Mouse (Mus musculus): Measurements from ENCODE around the gene Zbtb34. TPM values are rescaled to one million over a fixed set of nuclear protein-coding genes. Genes with fewer than 3 reads are reported as not detected.

Zbtb34 gene
- polyA plus RNA-seq, 1 experiment from 2014 or later, result 7.6 TPM

GRCm38 (mm10) chr2:33393021-33393420 lies 38.1 kb downstream of the Zbtb34 start:
- H3K4me1 ChIP-seq (ENCODE audit: control insufficient read depth, insufficient read depth, low read length), result no peaks in the 10 kb centered on the region
- no peak for ATAC-seq (replicated peaks; ENCODE audit: insufficient number of reproducible peaks, low FRiP score, low TSS enrichment, low read depth)
- DNase-seq (ENCODE audit: low spot score), result no peak
- no peaks in the 10 kb centered on the region; the same call in 1 of the 2 replicates for H3K9me3 ChIP-seq (replicated peaks; ENCODE audit: control insufficient read depth, low read length)
- H3K4me3 ChIP-seq (ENCODE audit: low read depth, low read length), result no peak overlapping the region
- no peak overlapping the region for H3K27ac ChIP-seq (replicated peaks; ENCODE audit: low read depth, low read length)
- H3K27me3 ChIP-seq (ENCODE audit: control insufficient read depth, insufficient read depth, low read length), result no peaks in the 10 kb centered on the region
- no peak overlapping the region for H3K9ac ChIP-seq (replicated peaks; ENCODE audit: low read length)
- H3K36me3 ChIP-seq (replicated peaks; ENCODE audit: control insufficient read depth, insufficient read depth, low read depth, low read length), result no peaks in the 10 kb centered on the region
- H3K4me2 ChIP-seq (ENCODE audit: low read depth, low read length), result no peak overlapping the region

GRCm38 (mm10) chr2:33371648-33372408 lies 59.3 kb downstream of the Zbtb34 start:
- WGBS, result 33% methylated on average over 18 of the region's 18 CpGs
- 0 out of 2 replicates have a peak overlapping the region, but pooled peaks have one; percentile 83 for H3K27ac ChIP-seq (replicated peaks; ENCODE audit: low read depth, low read length)
- DNase-seq (ENCODE audit: low spot score), result no peak

GRCm38 (mm10) chr2:33370777-33371647 lies 60.1 kb downstream of the Zbtb34 start, which contains the start of gene Ralgps1:
Ralgps1 (minus strand) TSS chr2:33371486.
- under 1% methylated on average over 51 of the region's 74 CpGs for WGBS
- ATAC-seq (replicated peaks; ENCODE audit: insufficient number of reproducible peaks, low FRiP score, low TSS enrichment, low read depth), result peak; percentile 98

More at GRCm38 (mm10) chr2:33371648-33372408, 59.3 kb downstream of the Zbtb34 start:
- ATAC-seq (replicated peaks; ENCODE audit: insufficient number of reproducible peaks, low FRiP score, low TSS enrichment, low read depth), result no peak
- Histone ChIP-seq H3K9me3 (replicated peaks; ENCODE audit: control insufficient read depth, low read length) (no peaks in the 10 kb centered on the region), H3K4me2 (ENCODE audit: low read depth, low read length) (peak overlapping the region; percentile 61), H3K9ac (replicated peaks; ENCODE audit: low read length) (no peak overlapping the region; the same call in 1 of the 2 replicates), H3K27me3 (ENCODE audit: control insufficient read depth, insufficient read depth, low read length) (no peaks in the 10 kb centered on the region), H3K4me3 (ENCODE audit: low read depth, low read length) (peak overlapping the region; percentile 64), H3K4me1 (ENCODE audit: control insufficient read depth, insufficient read depth, low read length) (no peaks in the 10 kb centered on the region), H3K36me3 (replicated peaks; ENCODE audit: control insufficient read depth, insufficient read depth, low read depth, low read length) (no peaks in the 10 kb centered on the region)

GRCm38 (mm10) chr2:33370276-33370776 lies 60.8 kb downstream of the Zbtb34 start:
- Histone ChIP-seq H3K27ac (replicated peaks; ENCODE audit: low read depth, low read length) (no peak overlapping the region), H3K9me3 (replicated peaks; ENCODE audit: control insufficient read depth, low read length) (no peaks in the 10 kb centered on the region), H3K9ac (replicated peaks; ENCODE audit: low read length) (no peak overlapping the region), H3K4me1 (ENCODE audit: control insufficient read depth, insufficient read depth, low read length) (no peaks in the 10 kb centered on the region), H3K36me3 (replicated peaks; ENCODE audit: control insufficient read depth, insufficient read depth, low read depth, low read length) (no peaks in the 10 kb centered on the region), H3K27me3 (ENCODE audit: control insufficient read depth, insufficient read depth, low read length) (no peaks in the 10 kb centered on the region), H3K4me3 (ENCODE audit: low read depth, low read length) (peak overlapping the region; percentile 64), H3K4me2 (ENCODE audit: low read depth, low read length) (peak overlapping the region; percentile 61)
- DNase-seq (ENCODE audit: low spot score) (no peak), ATAC-seq (replicated peaks; ENCODE audit: insufficient number of reproducible peaks, low FRiP score, low TSS enrichment, low read depth) (peak; percentile 21; the same call in 1 of the 2 replicates)
- WGBS, result 16% methylated on average over 13 of the region's 15 CpGs

More at GRCm38 (mm10) chr2:33370777-33371647, 60.1 kb downstream of the Zbtb34 start, which contains the start of gene Ralgps1:
- Histone ChIP-seq H3K4me2 (ENCODE audit: low read depth, low read length) (peak within 1 kb of the TSS; percentile 61), H3K27ac (replicated peaks; ENCODE audit: low read depth, low read length) (peak within 1 kb of the TSS; percentile 83), H3K9ac (replicated peaks; ENCODE audit: low read length) (peak within 1 kb of the TSS; percentile 52), H3K9me3 (replicated peaks; ENCODE audit: control insufficient read depth, low read length) (no peaks in the 10 kb centered on the region), H3K27me3 (ENCODE audit: control insufficient read depth, insufficient read depth, low read length) (no peaks in the 10 kb centered on the region), H3K36me3 (replicated peaks; ENCODE audit: control insufficient read depth, insufficient read depth, low read depth, low read length) (no peaks in the 10 kb centered on the region), H3K4me3 (ENCODE audit: low read depth, low read length) (peak within 1 kb of the TSS; percentile 64), H3K4me1 (ENCODE audit: control insufficient read depth, insufficient read depth, low read length) (no peaks in the 10 kb centered on the region)
- DNase-seq (ENCODE audit: low spot score), result peak; percentile 96

GRCm38 (mm10) chr2:33369453-33369852 lies 61.7 kb downstream of the Zbtb34 start:
- H3K4me3 ChIP-seq (ENCODE audit: low read depth, low read length), result no peak overlapping the region
- ATAC-seq (replicated peaks; ENCODE audit: insufficient number of reproducible peaks, low FRiP score, low TSS enrichment, low read depth), result no peak
- no peak overlapping the region for H3K4me2 ChIP-seq (ENCODE audit: low read depth, low read length)
- DNase-seq (ENCODE audit: low spot score), result no peak
- 61% methylated on average over 3 of the region's 3 CpGs for WGBS
- H3K9ac ChIP-seq (replicated peaks; ENCODE audit: low read length), result no peak overlapping the region
- no peaks in the 10 kb centered on the region for H3K9me3 ChIP-seq (replicated peaks; ENCODE audit: control insufficient read depth, low read length)
- no peaks in the 10 kb centered on the region for H3K36me3 ChIP-seq (replicated peaks; ENCODE audit: control insufficient read depth, insufficient read depth, low read depth, low read length)
- no peaks in the 10 kb centered on the region for H3K27me3 ChIP-seq (ENCODE audit: control insufficient read depth, insufficient read depth, low read length)
- no peaks in the 10 kb centered on the region for H3K4me1 ChIP-seq (ENCODE audit: control insufficient read depth, insufficient read depth, low read length)
- no peak overlapping the region for H3K27ac ChIP-seq (replicated peaks; ENCODE audit: low read depth, low read length)

GRCm38 (mm10) chr2:33368486-33368885 lies 62.6 kb downstream of the Zbtb34 start:
- H3K4me3 ChIP-seq (ENCODE audit: low read depth, low read length), result no peak overlapping the region
- DNase-seq (ENCODE audit: low spot score) (no peak), ATAC-seq (replicated peaks; ENCODE audit: insufficient number of reproducible peaks, low FRiP score, low TSS enrichment, low read depth) (no peak)
- no peaks in the 10 kb centered on the region for H3K9me3 ChIP-seq (replicated peaks; ENCODE audit: control insufficient read depth, low read length)
- no peaks in the 10 kb centered on the region for H3K27me3 ChIP-seq (ENCODE audit: control insufficient read depth, insufficient read depth, low read length)
- no peaks in the 10 kb centered on the region for H3K36me3 ChIP-seq (replicated peaks; ENCODE audit: control insufficient read depth, insufficient read depth, low read depth, low read length)
- H3K27ac ChIP-seq (replicated peaks; ENCODE audit: low read depth, low read length), result no peak overlapping the region
- no peak overlapping the region for H3K4me2 ChIP-seq (ENCODE audit: low read depth, low read length)
- no peaks in the 10 kb centered on the region for H3K4me1 ChIP-seq (ENCODE audit: control insufficient read depth, insufficient read depth, low read length)
- no peak overlapping the region for H3K9ac ChIP-seq (replicated peaks; ENCODE audit: low read length)
- 88% methylated on average over 1 of the region's 1 CpGs for WGBS

- ATAC-seq (replicated peaks; ENCODE audit: insufficient number of reproducible peaks, low FRiP score, low TSS enrichment, low read depth), result no peak
- H3K36me3 ChIP-seq (replicated peaks; ENCODE audit: control insufficient read depth, insufficient read depth, low read depth, low read length), result no peaks in the 10 kb centered on the region
- H3K4me2 ChIP-seq (ENCODE audit: low read depth, low read length), result no peak overlapping the region
- no peak overlapping the region for H3K4me3 ChIP-seq (ENCODE audit: low read depth, low read length)
- H3K4me1 ChIP-seq (ENCODE audit: control insufficient read depth, insufficient read depth, low read length), result no peaks in the 10 kb centered on the region
- no peak overlapping the region for H3K9ac ChIP-seq (replicated peaks; ENCODE audit: low read length)
- no peaks in the 10 kb centered on the region for H3K9me3 ChIP-seq (replicated peaks; ENCODE audit: control insufficient read depth, low read length)
- no peaks in the 10 kb centered on the region for H3K27me3 ChIP-seq (ENCODE audit: control insufficient read depth, insufficient read depth, low read length)
- WGBS, result 81% methylated on average over 9 of the region's 9 CpGs
- DNase-seq (ENCODE audit: low spot score), result no peak
- H3K27ac ChIP-seq (replicated peaks; ENCODE audit: low read depth, low read length), result no peak overlapping the region; the same call in 1 of the 2 replicates
These were observed 65.2 kb downstream of the Zbtb34 start for GRCm38 (mm10) chr2:33365703-33366471.

Data from embryonic facial prominence, embryonic 11.5 days (tissue).